ENCODE assay signal across 29 mouse cellular contexts in the genomic region with DNA sequence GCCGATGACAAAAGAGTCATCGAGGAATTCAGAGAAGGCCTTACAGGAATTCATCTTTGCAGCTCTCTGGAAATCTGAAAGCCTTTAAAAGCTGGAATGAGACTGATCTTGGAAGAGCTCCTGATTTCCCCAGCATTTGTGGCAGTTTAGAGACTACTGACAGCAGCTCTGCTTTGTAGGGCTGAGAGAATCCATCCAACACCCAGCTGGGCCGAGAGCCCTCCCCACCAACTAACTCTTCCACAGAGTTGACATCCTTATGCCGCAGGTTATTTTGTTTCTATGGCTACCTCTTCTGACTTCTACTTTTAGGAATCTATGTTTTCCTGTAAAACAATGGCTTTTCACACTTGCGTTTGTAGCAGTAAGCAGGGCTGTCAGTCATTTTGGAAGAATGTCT. TPM values are rescaled to one million over a fixed set of nuclear protein-coding genes. Genes with fewer than 3 reads are reported as not detected.
A peak's percentile ranks its signal among the peaks of the same experiment; 100 is the strongest.
DNase-seq lines count a peak whose midpoint lies in the region; ATAC-seq and TF ChIP-seq lines count a peak whose summit lies in the region.
"Had no signal": no experiment of that assay in that cellular context is flagged by ENCODE, and none has a peak within 500 bp of the region (broad histone marks: within the 10 kb centered on the region; RNA-seq: fewer than 3 reads in every experiment).

No protein-coding gene starts in this region.

- H3K4me3 ChIP-seq in heart, embryonic 12.5 days: no peak overlapping the region
- H3K4me3 ChIP-seq in midbrain, postnatal 0 days (ENCODE audit: low read depth, low read length): no peak overlapping the region
- no peak overlapping the region for H3K4me3 ChIP-seq in midbrain, embryonic 14.5 days (replicated peaks; ENCODE audit: low read depth, low read length)
- H3K4me3 ChIP-seq: erythroblast, embryonic 14.5 days; heart, adult 2 months; heart, embryonic 13.5 days; hindbrain, embryonic 10.5 days; intestine, embryonic 15.5 days; layer of hippocampus, adult 2 months; midbrain, embryonic 15.5 days; neural tube, embryonic 12.5 days; stomach, embryonic 15.5 days had no signal

- no peak overlapping the region for H3K4me2 ChIP-seq in heart, embryonic 12.5 days
- no peak overlapping the region for H3K4me2 ChIP-seq in midbrain, postnatal 0 days (ENCODE audit: low read depth, low read length, poor library complexity, severe bottlenecking)
- H3K4me2 ChIP-seq in midbrain, embryonic 14.5 days (ENCODE audit: low read length): no peak overlapping the region
- H3K4me2 ChIP-seq: heart, embryonic 13.5 days; intestine, embryonic 15.5 days; lung, embryonic 14.5 days; midbrain, embryonic 15.5 days; neural tube, embryonic 12.5 days; stomach, embryonic 15.5 days had no signal

- ATAC-seq in heart, embryonic 12.5 days (ENCODE audit: insufficient number of reproducible peaks, low FRiP score): no peak
- ATAC-seq in midbrain, postnatal 0 days (ENCODE audit: low FRiP score): no peak
- no peak for ATAC-seq in midbrain, embryonic 14.5 days (ENCODE audit: low FRiP score, low TSS enrichment)
- ATAC-seq: hindbrain, embryonic 16.5 days; intestine, embryonic 15.5 days; midbrain, embryonic 15.5 days had no signal

- WGBS in heart, embryonic 12.5 days: 80% methylated on average over 5 of the region's 5 CpGs
- 58% methylated on average over 5 of the region's 5 CpGs for WGBS in midbrain, postnatal 0 days
- 67% methylated on average over 5 of the region's 5 CpGs for WGBS in midbrain, embryonic 14.5 days

- H3K9me3 ChIP-seq in heart, embryonic 12.5 days (replicated peaks): no peaks in the 10 kb centered on the region
- H3K9me3 ChIP-seq in midbrain, postnatal 0 days (ENCODE audit: low read length): no peaks in the 10 kb centered on the region
- no peaks in the 10 kb centered on the region for H3K9me3 ChIP-seq in midbrain, embryonic 14.5 days (ENCODE audit: control insufficient read depth, low read length)
- H3K9me3 ChIP-seq: heart, embryonic 13.5 days; hindbrain, embryonic 10.5 days; intestine, embryonic 15.5 days; midbrain, embryonic 15.5 days; stomach, embryonic 15.5 days had no signal

- no peak overlapping the region for H3K27ac ChIP-seq in heart, embryonic 12.5 days (ENCODE audit: poor library complexity, severe bottlenecking)
- H3K27ac ChIP-seq in midbrain, postnatal 0 days (ENCODE audit: low read depth, low read length): no peak overlapping the region
- H3K27ac ChIP-seq in midbrain, embryonic 14.5 days (replicated peaks; ENCODE audit: low read depth, low read length): no peak overlapping the region
- H3K27ac ChIP-seq: heart, adult 2 months; heart, embryonic 13.5 days; hindbrain, embryonic 10.5 days; intestine, embryonic 15.5 days; layer of hippocampus, adult 2 months; liver, embryonic 14.5 days; midbrain, embryonic 15.5 days; neural tube, embryonic 12.5 days; stomach, embryonic 15.5 days had no signal

- H3K27me3 ChIP-seq in heart, embryonic 12.5 days (replicated peaks): no peaks in the 10 kb centered on the region
- H3K27me3 ChIP-seq in midbrain, postnatal 0 days (ENCODE audit: insufficient read depth, low read length): no peaks in the 10 kb centered on the region
- no peaks in the 10 kb centered on the region for H3K27me3 ChIP-seq in midbrain, embryonic 14.5 days (ENCODE audit: control insufficient read depth, insufficient read depth, low read length)
- H3K27me3 ChIP-seq: heart, embryonic 13.5 days; intestine, embryonic 15.5 days; midbrain, embryonic 15.5 days; neural tube, embryonic 12.5 days; stomach, embryonic 15.5 days had no signal

- no peaks in the 10 kb centered on the region for H3K36me3 ChIP-seq in heart, embryonic 12.5 days
- H3K36me3 ChIP-seq in midbrain, postnatal 0 days (ENCODE audit: insufficient read depth, low read length): no peaks in the 10 kb centered on the region
- no peaks in the 10 kb centered on the region for H3K36me3 ChIP-seq in midbrain, embryonic 14.5 days (ENCODE audit: control insufficient read depth, insufficient read depth, low read length)
- H3K36me3 ChIP-seq: heart, embryonic 13.5 days; hindbrain, embryonic 10.5 days; intestine, embryonic 15.5 days; midbrain, embryonic 15.5 days; neural tube, embryonic 12.5 days; stomach, embryonic 15.5 days had no signal

- DNase-seq in heart, adult 11 months: peak; percentile 54
- peak; percentile 26 for DNase-seq in midbrain, postnatal 0 days (ENCODE audit: low spot score)
- DNase-seq in midbrain, embryonic 14.5 days: no peak
- DNase-seq in Muller cell, postnatal 12 days (ENCODE audit: inconsistent ontology term): peak; percentile 64
- DNase-seq in brain, embryonic 18.5 days (ENCODE audit: low read depth, low spot score): peak; percentile 50
- no peak for DNase-seq in neural tube, embryonic 10.5 days (ENCODE audit: extremely low spot score, low spot score)
- DNase-seq: adrenal gland, adult 8-10 months; cerebellum, adult 18-20 months; gastrocnemius, postnatal 25 days; heart, adult 2 months; kidney, adult 2 months; kidney, postnatal 36 days; liver; lung, embryonic 14.5 days; lung, postnatal 14 days; right cerebral cortex, adult 18-20 months; thymus, adult 18-20 months; thymus, postnatal 25 days had no signal

- H3K9ac ChIP-seq in heart, embryonic 12.5 days: no peak overlapping the region
- H3K9ac ChIP-seq in midbrain, postnatal 0 days (replicated peaks; ENCODE audit: low read length, poor library complexity, severe bottlenecking): no peak overlapping the region
- no peak overlapping the region for H3K9ac ChIP-seq in midbrain, embryonic 14.5 days (replicated peaks; ENCODE audit: low read length)
- H3K9ac ChIP-seq: heart, embryonic 13.5 days; intestine, embryonic 15.5 days; liver, embryonic 14.5 days; lung, embryonic 14.5 days; midbrain, embryonic 15.5 days; neural tube, embryonic 12.5 days; stomach, embryonic 15.5 days had no signal

- H3K4me1 ChIP-seq in heart, embryonic 12.5 days (replicated peaks): no peaks in the 10 kb centered on the region
- no peaks in the 10 kb centered on the region for H3K4me1 ChIP-seq in midbrain, postnatal 0 days (ENCODE audit: insufficient read depth, low read length)
- no peaks in the 10 kb centered on the region for H3K4me1 ChIP-seq in midbrain, embryonic 14.5 days (ENCODE audit: control insufficient read depth, insufficient read depth, low read length)
- H3K4me1 ChIP-seq: heart, embryonic 13.5 days; hindbrain, embryonic 10.5 days; intestine, embryonic 15.5 days; midbrain, embryonic 15.5 days; neural tube, embryonic 12.5 days; stomach, embryonic 15.5 days had no signal

- TF ChIP-seq CTCF in midbrain, postnatal 0 days (IDR thresholded peaks at IDR 0.05): no peak

RNA-seq across cellular contexts. Expression of a gene that starts 37.9 kb away (rescaled TPM):
- polyA plus RNA-seq in heart, embryonic 12.5 days (2016; fragmentation: Nextera tagmentation; extraction: Ambion mirVana): 0.69 and 0.74 TPM in 2 replicates
- total RNA-seq in midbrain, postnatal 0 days (2014; rRNA removed): 0.85 and 1.5 TPM in 2 replicates
- 0.59 and 1.1 TPM in 2 replicates for polyA plus RNA-seq in midbrain, postnatal 0 days (2015; fragmentation: Nextera tagmentation; extraction: Ambion mirVana)
- polyA plus RNA-seq in midbrain, embryonic 14.5 days (2014; fragmentation: Nextera tagmentation; extraction: Ambion mirVana): 0.63 and 0.87 TPM in 2 replicates
- polyA plus RNA-seq: erythroblast, embryonic 14.5 days had no signal

Comparison
In these comparisons a context has a peak if more than half of its experiments do, and no peak if none do; other contexts are left out.
1. DNase-seq: peak in heart, adult 11 months (single experiment), midbrain, postnatal 0 days (single experiment), Muller cell, postnatal 12 days (single experiment) and brain, embryonic 18.5 days (single experiment); none in midbrain, embryonic 14.5 days (single experiment) and neural tube, embryonic 10.5 days (single experiment).